Mouse (Mus musculus): Measurements from ENCODE around the gene Cyp4a10. TPM values are rescaled to one million over a fixed set of nuclear protein-coding genes. Genes with fewer than 3 reads are reported as not detected.

Cyp4a10 gene
- total RNA-seq, 4 experiments from 2014 or later, result not detected

Other genes with a start within 250 kb of the Cyp4a10 start
- not detected for gene Cyp4a12a, start 219.2 kb upstream of the Cyp4a10 start, total RNA-seq (2022)
- gene Cyp4a12b, start 106.6 kb upstream of the Cyp4a10 start, total RNA-seq (2022), result under 1 TPM in 1 of 4 experiments, not detected in 3; 0.27 TPM
- not detected for gene Cyp4a30b, start 65.7 kb upstream of the Cyp4a10 start, total RNA-seq (2022)
- not detected for gene Cyp4a14, start 22.1 kb upstream of the Cyp4a10 start, total RNA-seq (2022)
- not detected for gene Cyp4a31, start 45.4 kb downstream of the Cyp4a10 start, total RNA-seq (2022)
- not detected for gene Cyp4a32, start 82.7 kb downstream of the Cyp4a10 start, total RNA-seq (2022)
- 1 to 10 TPM; 1.7 to 2.8 (median 2.3) TPM for gene Cyp4b1, start 129.5 kb downstream of the Cyp4a10 start, total RNA-seq (2022)
- gene Efcab14, start 219.5 kb downstream of the Cyp4a10 start, total RNA-seq (2022), result 10 to 100 TPM; 57.1 to 59.7 (median 57.6) TPM

Data from left cerebral cortex, adult 8-10 months (tissue).